Mouse (Mus musculus): ENCODE results near the gene Arhgap29. TPM values are rescaled to one million over a fixed set of nuclear protein-coding genes. Genes with fewer than 3 reads are reported as not detected.

Arhgap29 gene
- polyA plus RNA-seq, 1 experiment: 6.2 TPM

DNA sequence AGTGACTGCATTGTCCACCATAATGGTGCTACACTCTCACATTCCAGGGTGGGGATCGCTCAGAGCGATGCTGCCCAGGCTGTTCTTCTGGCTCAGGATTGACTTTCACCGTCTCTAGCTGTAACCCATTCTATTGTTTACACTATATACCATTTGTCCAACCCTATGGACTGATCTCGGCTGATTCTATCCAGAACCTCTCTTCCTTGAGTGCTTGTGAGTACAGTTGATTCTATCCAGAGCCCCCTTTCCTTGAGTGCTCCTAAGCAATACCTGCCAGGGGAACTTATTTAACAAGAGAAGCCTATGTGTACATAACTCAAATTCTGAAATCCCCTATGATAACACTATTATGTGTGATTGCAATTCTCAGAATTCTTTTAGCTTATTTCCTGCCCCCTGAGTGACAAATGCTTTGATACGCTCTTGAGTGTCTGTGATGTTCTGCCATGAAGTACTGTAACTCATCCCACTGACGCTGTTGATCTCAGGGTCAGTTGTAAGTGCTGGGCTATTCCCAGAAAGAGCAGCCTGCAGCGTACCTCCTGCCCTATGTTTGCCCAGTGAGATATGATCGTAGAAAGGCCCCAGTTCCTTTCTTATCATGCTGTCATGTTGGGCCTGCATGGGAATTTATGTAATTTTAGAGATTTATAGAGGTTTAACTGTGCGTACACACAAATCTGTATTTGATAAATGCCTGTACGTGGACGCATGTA, 27.4 kb upstream of the Arhgap29 start:
- Histone ChIP-seq H3K4me3 (ENCODE audit: extremely low read depth, insufficient read depth, insufficient read length) (no peak overlapping the region), H3K27ac (ENCODE audit: insufficient read depth, low read length) (no peak overlapping the region), H3K4me1 (ENCODE audit: control insufficient read depth, insufficient read depth, insufficient read length) (no peaks in the 10 kb centered on the region), H3K36me3 (ENCODE audit: control insufficient read depth, insufficient read depth, low read length) (no peaks in the 10 kb centered on the region), H3K27me3 (ENCODE audit: control insufficient read depth, insufficient read depth, low read length) (no peaks in the 10 kb centered on the region)
- no peak for DNase-seq (ENCODE audit: low read depth in 1 of 2, low spot score in 2 of 2)
- 89% methylated on average over 11 of the region's 11 CpGs for WGBS
- no peak for TF ChIP-seq POLR2A (IDR thresholded peaks at IDR 0.05; ENCODE audit: low read depth, low read length)
- TF ChIP-seq CTCF (IDR thresholded peaks at IDR 0.05; ENCODE audit: extremely low read depth, insufficient read depth, insufficient read length, insufficient replicate concordance): no peak

- H3K4me3 ChIP-seq (ENCODE audit: extremely low read depth, insufficient read depth, insufficient read length): no peak overlapping the region
- H3K27ac ChIP-seq (ENCODE audit: insufficient read depth, low read length): no peak overlapping the region
- no peaks in the 10 kb centered on the region for H3K36me3 ChIP-seq (ENCODE audit: control insufficient read depth, insufficient read depth, low read length)
- DNase-seq (ENCODE audit: low read depth in 1 of 2, low spot score in 2 of 2): no peak
- no peaks in the 10 kb centered on the region for H3K27me3 ChIP-seq (ENCODE audit: control insufficient read depth, insufficient read depth, low read length)
- TF ChIP-seq CTCF (IDR thresholded peaks at IDR 0.05; ENCODE audit: extremely low read depth, insufficient read depth, insufficient read length, insufficient replicate concordance): no peak
- TF ChIP-seq POLR2A (IDR thresholded peaks at IDR 0.05; ENCODE audit: low read depth, low read length): no peak
- WGBS: 85% methylated on average over 3 of the region's 3 CpGs
- no peaks in the 10 kb centered on the region for H3K4me1 ChIP-seq (ENCODE audit: control insufficient read depth, insufficient read depth, insufficient read length)
These were observed 24.7 kb upstream of the Arhgap29 start for GRCm38 (mm10) chr3:121927601-121928000.

DNA sequence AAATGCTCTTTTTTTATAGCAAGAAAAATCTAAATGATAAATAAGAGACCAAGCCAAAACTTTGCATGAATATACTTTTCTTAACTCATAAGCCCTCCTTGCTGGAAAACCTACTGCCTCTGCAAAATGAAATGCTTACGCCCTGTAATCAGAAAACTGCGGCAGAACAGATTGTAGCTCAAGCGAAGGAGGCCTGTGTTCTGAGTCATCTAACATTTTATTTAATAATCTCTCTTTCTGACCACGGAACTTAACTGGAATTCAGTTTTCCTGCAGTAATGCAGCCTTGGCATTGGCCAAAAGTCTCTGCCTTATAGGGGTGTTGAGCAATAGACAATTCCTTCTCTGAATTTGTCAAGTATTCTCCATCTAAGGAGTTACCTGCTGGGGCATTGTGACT, 19.5 kb upstream of the Arhgap29 start:
- H3K4me1 ChIP-seq (ENCODE audit: control insufficient read depth, insufficient read depth, insufficient read length): no peaks in the 10 kb centered on the region
- DNase-seq (ENCODE audit: low read depth in 1 of 2, low spot score in 2 of 2): no peak
- 85% methylated on average over 4 of the region's 4 CpGs for WGBS
- H3K36me3 ChIP-seq (ENCODE audit: control insufficient read depth, insufficient read depth, low read length): no peaks in the 10 kb centered on the region
- no peak overlapping the region for H3K4me3 ChIP-seq (ENCODE audit: extremely low read depth, insufficient read depth, insufficient read length)
- H3K27me3 ChIP-seq (ENCODE audit: control insufficient read depth, insufficient read depth, low read length): no peaks in the 10 kb centered on the region
- H3K27ac ChIP-seq (ENCODE audit: insufficient read depth, low read length): no peak overlapping the region
- TF ChIP-seq POLR2A (IDR thresholded peaks at IDR 0.05; ENCODE audit: low read depth, low read length) (no peak), CTCF (IDR thresholded peaks at IDR 0.05; ENCODE audit: extremely low read depth, insufficient read depth, insufficient read length, insufficient replicate concordance) (no peak)

GRCm38 (mm10) chr3:121936241-121936640, 16.1 kb upstream of the Arhgap29 start:
- no peak overlapping the region for H3K27ac ChIP-seq (ENCODE audit: insufficient read depth, low read length)
- H3K27me3 ChIP-seq (ENCODE audit: control insufficient read depth, insufficient read depth, low read length): no peaks in the 10 kb centered on the region
- DNase-seq (ENCODE audit: low read depth in 1 of 2, low spot score in 2 of 2): no peak
- no peaks in the 10 kb centered on the region for H3K36me3 ChIP-seq (ENCODE audit: control insufficient read depth, insufficient read depth, low read length)
- WGBS: 91% methylated on average over 2 of the region's 2 CpGs
- TF ChIP-seq CTCF (IDR thresholded peaks at IDR 0.05; ENCODE audit: extremely low read depth, insufficient read depth, insufficient read length, insufficient replicate concordance): no peak
- TF ChIP-seq POLR2A (IDR thresholded peaks at IDR 0.05; ENCODE audit: low read depth, low read length): no peak
- no peak overlapping the region for H3K4me3 ChIP-seq (ENCODE audit: extremely low read depth, insufficient read depth, insufficient read length)
- H3K4me1 ChIP-seq (ENCODE audit: control insufficient read depth, insufficient read depth, insufficient read length): no peaks in the 10 kb centered on the region; the same call in 1 of the 2 replicates

GRCm38 (mm10) chr3:121937036-121937435, 15.3 kb upstream of the Arhgap29 start:
- TF ChIP-seq POLR2A (IDR thresholded peaks at IDR 0.05; ENCODE audit: low read depth, low read length): no peak
- TF ChIP-seq CTCF (IDR thresholded peaks at IDR 0.05; ENCODE audit: extremely low read depth, insufficient read depth, insufficient read length, insufficient replicate concordance): no peak
- no peak for DNase-seq (ENCODE audit: low read depth in 1 of 2, low spot score in 2 of 2)
- WGBS: 88% methylated on average over 6 of the region's 6 CpGs

DNA sequence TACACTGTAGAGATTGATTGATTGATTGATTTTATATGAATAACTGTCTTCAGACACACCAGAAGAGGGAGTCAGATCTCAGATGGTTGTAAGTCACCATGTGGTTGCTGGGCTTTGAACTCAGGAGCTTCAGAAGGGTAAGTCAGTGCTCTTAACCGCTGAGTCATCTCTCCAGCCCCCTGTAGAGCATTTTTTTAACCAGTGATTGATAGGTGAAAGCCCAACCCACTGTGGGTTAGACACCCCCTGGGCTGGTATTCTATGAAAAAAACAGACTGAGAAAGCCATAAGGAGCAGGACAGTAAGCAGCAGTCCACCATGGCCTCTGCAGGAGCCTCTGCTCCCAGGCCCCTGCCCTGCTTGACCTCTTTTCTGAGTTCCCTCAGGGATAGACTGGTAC, 12.7 kb upstream of the Arhgap29 start:
- H3K4me1 ChIP-seq (ENCODE audit: control insufficient read depth, insufficient read depth, insufficient read length): no peaks in the 10 kb centered on the region; the same call in 1 of the 2 replicates
- 77% methylated on average over 1 of the region's 1 CpGs for WGBS
- no peak for TF ChIP-seq POLR2A (IDR thresholded peaks at IDR 0.05; ENCODE audit: low read depth, low read length)
- TF ChIP-seq CTCF (IDR thresholded peaks at IDR 0.05; ENCODE audit: extremely low read depth, insufficient read depth, insufficient read length, insufficient replicate concordance): no peak
- H3K27me3 ChIP-seq (ENCODE audit: control insufficient read depth, insufficient read depth, low read length): no peaks in the 10 kb centered on the region
- no peak for DNase-seq (ENCODE audit: low read depth in 1 of 2, low spot score in 2 of 2)
- no peak overlapping the region for H3K27ac ChIP-seq (ENCODE audit: insufficient read depth, low read length)
- no peak overlapping the region for H3K4me3 ChIP-seq (ENCODE audit: extremely low read depth, insufficient read depth, insufficient read length)
- no peaks in the 10 kb centered on the region for H3K36me3 ChIP-seq (ENCODE audit: control insufficient read depth, insufficient read depth, low read length)

More at GRCm38 (mm10) chr3:121937036-121937435, 15.3 kb upstream of the Arhgap29 start:
- Histone ChIP-seq H3K27ac (ENCODE audit: insufficient read depth, low read length) (no peak overlapping the region), H3K36me3 (ENCODE audit: control insufficient read depth, insufficient read depth, low read length) (no peaks in the 10 kb centered on the region), H3K27me3 (ENCODE audit: control insufficient read depth, insufficient read depth, low read length) (no peaks in the 10 kb centered on the region), H3K4me1 (ENCODE audit: control insufficient read depth, insufficient read depth, insufficient read length) (no peaks in the 10 kb centered on the region; the same call in 1 of the 2 replicates), H3K4me3 (ENCODE audit: extremely low read depth, insufficient read depth, insufficient read length) (no peak overlapping the region)

All from spleen, adult 2 months (tissue).